Mouse (Mus musculus) kidney, postnatal 0 days (tissue): ENCODE measurements at regions not wholly inside any gene's neighbourhood (a gene's known extent, or its start where the extent isn't known, plus 50 kb on each side); places are given as distances from the start of the nearest gene placed in this dataset.

Source experiments
- ATAC-seq: fragments of 200-750 bp; cut with Nextera tagmentation; replicated peaks from 2 replicates; pipeline ENCODE4 v1.8.0; 2017; ENCODE audit warnings: low read depth, moderate number of reproducible peaks, moderate TSS enrichment, moderate library complexity; ENCODE audit not compliant: low FRiP score
- DNase-seq: peaks from one replicate; pipeline ENCODE4 v3.0.0-alpha.2; 2016; ENCODE audit warnings: low spot score
- H3K27ac ChIP-seq: fragments of 300-500 bp; sonication (generic); 2 replicates; pipeline ENCODE4 v1.5.1; 2014; ENCODE audit warnings: mild to moderate bottlenecking
- H3K27me3 ChIP-seq: fragments of 300-500 bp; sonication (generic); 2 replicates; pipeline ENCODE4 v1.6.1; 2014; ENCODE audit warnings: low read length, mixed read lengths; ENCODE audit not compliant: insufficient read depth
- H3K36me3 ChIP-seq: fragments of 300-500 bp; sonication (generic); 2 replicates; pipeline ENCODE4 v1.6.1; 2014; ENCODE audit warnings: low read length, mixed read lengths; ENCODE audit not compliant: insufficient read depth
- H3K4me1 ChIP-seq: fragments of 300-500 bp; sonication (generic); replicated peaks from 2 replicates; pipeline ENCODE4 v1.6.1; 2014; ENCODE audit warnings: antibody characterized with exemption, low read length, mixed read lengths; ENCODE audit not compliant: insufficient read depth
- H3K4me2 ChIP-seq: fragments of 300-500 bp; sonication (generic); 2 replicates; pipeline ENCODE4 v1.6.1; 2014; ENCODE audit warnings: mild to moderate bottlenecking, low read length, moderate library complexity, mixed read lengths
- H3K4me3 ChIP-seq: fragments of 300-500 bp; sonication (generic); replicated peaks from 2 replicates; pipeline ENCODE4 v1.5.1; 2014; ENCODE audit warnings: low read depth, low read length
- H3K9ac ChIP-seq: fragments of 300-500 bp; sonication (generic); 2 replicates; pipeline ENCODE4 v1.6.1; 2014; ENCODE audit warnings: low read depth, low read length
- H3K9me3 ChIP-seq: fragments of 300-500 bp; sonication (generic); replicated peaks from 2 replicates; pipeline ENCODE4 v1.6.1; 2016; ENCODE audit warnings: low read length, inconsistent platforms, mixed read lengths
- CTCF ChIP-seq: IDR thresholded peaks from 2 replicates; pipeline ENCODE4 v1.5.1; 2016; ENCODE audit warnings: antibody characterized with exemption, low read depth, mild to moderate bottlenecking, moderate library complexity
- WGBS: fragments of 180-500 bp; shearing (Covaris S2); extraction: QIAGEN DNeasy Blood & Tissue Kit; methylation state at CpG from one replicate; pipeline ENCODE4 v1.1.7; 2014; 5-methylcytosine and 5-hydroxymethylcytosine counted together

DNA sequence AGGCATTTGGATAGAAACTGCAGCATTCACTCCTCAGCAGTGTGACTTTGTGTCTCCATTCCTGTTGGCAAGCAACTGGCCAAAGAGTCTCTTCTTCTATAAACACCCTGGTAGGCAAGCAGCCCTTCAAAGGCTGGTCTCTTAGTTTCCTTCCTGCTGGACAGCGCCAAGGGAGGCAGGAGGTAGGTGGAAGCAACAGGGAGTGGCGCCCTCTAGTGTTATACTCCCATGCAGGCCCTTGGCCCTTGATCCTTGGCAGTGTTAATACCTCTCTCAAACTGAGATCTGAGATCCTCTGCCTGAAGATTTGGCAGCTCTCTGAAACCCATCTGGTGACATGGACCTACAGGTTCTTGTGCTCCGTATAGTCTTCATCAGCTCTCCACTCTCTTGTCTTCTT, 51.3 kb upstream of the Opcml start:
- Histone ChIP-seq H3K9ac (no peak overlapping the region), H3K4me3 (no peak overlapping the region), H3K4me2 (no peak overlapping the region), H3K36me3 (no peaks in the 10 kb centered on the region), H3K4me1 (no peaks in the 10 kb centered on the region), H3K27ac (no peak overlapping the region), H3K27me3 (no peaks in the 10 kb centered on the region), H3K9me3 (no peaks in the 10 kb centered on the region)
- ATAC-seq (no peak), DNase-seq (peak; percentile 47)
- WGBS, result 30% methylated on average over 3 of the region's 3 CpGs
- TF ChIP-seq CTCF, result peak; percentile 74
